Mouse (Mus musculus) c-Kit-positive CD71-negative TER-119-negative erythroid progenitor cells, embryonic 14.5 days (primary cell): ENCODE measurements around the gene Zfp39.
"Not testable (repeated sequence)": the region's sequence is repeated elsewhere in the genome, so short reads cannot be mapped to it uniquely, and the experiment has no call there.

Experiments used
- DNase-seq: peaks from one replicate; pipeline ENCODE4 v3.0.0-alpha.2; 2013; ENCODE audit warnings: low read depth

Gene Zfp39

DNA sequence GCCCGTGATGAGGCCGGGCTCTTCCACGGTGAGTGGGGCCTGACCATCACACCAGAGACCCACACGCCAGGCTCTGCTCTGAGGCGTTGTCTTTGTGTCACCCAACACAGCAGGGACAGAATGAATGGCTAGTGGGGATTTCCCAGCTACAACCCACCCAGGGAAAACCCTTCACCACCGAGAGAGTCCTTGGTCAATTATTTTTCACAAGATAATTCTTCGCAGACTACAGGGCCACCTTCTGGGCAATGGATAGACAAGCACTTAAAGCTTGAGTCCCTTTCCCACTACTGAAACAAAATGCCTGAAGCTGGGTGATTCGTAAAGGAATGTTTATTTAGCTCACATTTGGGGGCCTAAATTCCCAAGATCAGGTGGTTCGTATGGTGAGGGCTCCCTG lies 18.4 kb upstream of the Zfp39 start:
- no peak for DNase-seq

DNA sequence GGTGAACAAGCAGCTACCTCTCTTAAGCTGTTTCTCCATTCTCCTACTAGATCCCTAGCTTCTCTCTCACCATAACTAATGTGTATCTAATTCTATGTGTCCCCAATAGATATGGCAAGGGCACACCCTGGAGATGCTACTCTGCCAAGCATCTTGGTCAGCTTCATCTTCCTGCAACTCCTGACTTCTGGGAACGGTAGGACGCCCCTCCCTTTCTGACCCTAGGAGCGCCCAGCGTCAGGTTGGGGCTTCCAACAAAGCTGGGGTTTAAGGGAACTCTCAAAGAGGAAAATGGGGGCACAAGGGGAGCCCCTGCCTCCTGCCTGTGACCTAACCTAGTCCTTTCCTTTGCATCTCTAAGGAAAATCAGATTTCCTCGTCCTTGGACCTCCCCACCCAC lies 14.7 kb upstream of the Zfp39 start:
- no peak for DNase-seq

- DNase-seq, result no peak
Measured at GRCm38 (mm10) chr11:58917745-58918366, 13.8 kb upstream of the Zfp39 start, which contains the start of gene Btnl10. Btnl10 (plus strand) TSS chr11:58917908.

DNA sequence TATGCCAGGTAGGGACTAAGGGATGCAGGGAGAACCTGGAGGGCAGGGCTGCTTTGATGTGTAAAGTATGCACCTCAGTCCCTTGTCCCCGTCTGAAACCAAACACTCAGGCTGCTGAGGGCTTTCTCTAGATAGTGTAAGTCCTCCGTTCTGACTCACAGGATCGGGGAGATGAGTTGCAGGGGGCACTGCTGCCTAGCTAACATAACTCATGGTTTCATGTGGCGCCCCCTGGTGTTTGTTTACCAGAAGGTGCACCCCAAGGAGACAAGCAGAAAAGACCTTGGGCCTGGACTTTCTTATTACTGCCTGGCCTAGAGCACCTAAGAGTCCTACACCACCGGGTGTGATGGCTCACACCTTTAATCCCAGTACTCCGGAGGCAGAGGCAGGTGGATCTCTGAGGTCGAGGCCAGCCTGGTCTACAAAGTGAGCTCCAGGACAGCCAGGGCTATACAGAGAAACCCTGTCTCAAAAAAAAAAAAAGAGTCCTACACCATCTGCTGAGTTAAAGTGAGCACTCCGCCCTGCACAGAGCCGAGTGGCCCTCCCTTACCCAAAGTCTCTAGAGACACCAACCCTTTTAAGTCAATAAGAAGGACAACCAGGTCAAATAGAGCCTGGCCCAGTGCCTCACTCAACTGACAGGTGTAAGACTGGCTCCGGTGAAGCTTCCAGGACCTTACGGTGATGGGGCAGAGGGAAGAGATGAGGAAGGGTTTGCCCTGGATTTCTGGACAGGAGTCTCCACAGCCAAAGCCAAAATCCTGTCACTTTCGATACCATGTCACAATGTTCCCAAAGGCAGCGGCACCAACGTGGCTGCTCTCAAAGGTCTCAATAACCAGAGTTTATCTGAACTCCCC lies 13.1 kb upstream of the Zfp39 start:
- peak; percentile 77 for DNase-seq

DNA sequence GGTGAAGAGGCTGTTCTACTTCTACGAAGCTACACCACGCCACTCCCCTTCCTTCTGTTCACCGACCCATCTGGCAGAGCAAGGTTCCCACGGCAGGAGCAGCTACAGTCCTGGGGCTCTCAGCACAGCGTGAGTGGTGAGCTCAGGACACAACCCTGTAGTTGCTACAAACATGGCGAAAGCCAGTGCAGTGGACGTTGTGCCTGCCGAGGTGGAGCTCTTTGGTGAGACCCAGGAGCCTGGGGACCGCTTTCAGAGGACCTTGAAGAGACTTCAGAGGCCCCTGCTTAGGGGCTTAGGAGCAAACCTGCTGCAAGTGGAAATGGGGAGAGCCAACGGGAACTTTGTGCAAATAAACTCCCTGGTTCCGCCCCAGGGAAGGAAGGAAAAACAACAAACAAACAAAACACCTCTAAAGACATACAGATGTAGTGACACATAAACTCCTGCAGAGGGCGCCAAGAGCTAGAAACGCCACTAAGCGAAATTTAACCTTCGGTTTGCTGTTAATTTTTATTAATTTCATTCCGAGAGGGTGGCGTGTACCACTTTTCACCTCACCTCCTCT lies 10.5 kb upstream of the Zfp39 start:
- DNase-seq, result no peak

DNA sequence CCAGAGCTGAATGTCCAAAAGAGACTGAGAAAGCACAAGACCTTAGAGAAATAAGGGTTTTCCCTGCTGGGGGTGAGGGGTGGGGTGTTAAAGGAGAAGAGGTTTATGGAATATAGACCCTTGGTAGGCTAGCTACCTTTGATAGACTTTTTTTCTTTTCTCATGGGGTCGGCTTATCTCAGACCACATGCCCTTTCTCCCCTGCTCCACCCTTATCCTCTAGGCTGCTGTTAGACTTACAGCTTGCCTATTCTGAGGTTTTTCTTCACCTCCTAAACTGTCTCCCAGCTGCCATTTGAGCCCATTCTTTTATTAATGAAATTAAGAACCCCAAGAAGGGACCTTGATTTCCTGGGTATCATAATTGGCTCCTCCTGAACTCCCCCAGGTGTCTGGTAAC lies 9.8 kb upstream of the Zfp39 start:
- no peak for DNase-seq

GRCm38 (mm10) chr11:58904838-58905237 lies 813 bp upstream of the Zfp39 start:
- DNase-seq, result no peak

GRCm38 (mm10) chr11:58904410-58904718 lies 339 bp upstream of the Zfp39 start:
- no peak for DNase-seq

GRCm38 (mm10) chr11:58901080-58901479 lies 2.9 kb downstream of the Zfp39 start:
- DNase-seq, result no peak

DNA sequence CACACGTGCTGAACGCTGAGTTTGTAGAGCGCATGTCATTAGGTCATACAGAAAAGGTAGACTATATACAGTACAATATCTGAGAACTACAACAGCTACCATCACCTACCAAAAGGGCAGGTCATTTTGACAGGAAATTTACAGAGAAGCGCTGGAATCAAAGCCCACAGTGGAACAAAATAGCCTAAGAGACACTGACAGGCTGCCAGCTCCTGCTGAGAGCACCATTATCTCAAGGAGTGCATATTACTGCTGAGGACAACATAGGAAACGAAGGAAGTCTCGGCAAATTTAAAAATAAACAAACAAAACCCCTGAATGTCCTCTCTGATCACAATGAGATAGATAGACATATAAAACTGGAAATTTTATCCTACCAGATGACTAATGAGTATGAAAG lies 6.5 kb downstream of the Zfp39 start:
- DNase-seq, result no peak

GRCm38 (mm10) chr11:58894456-58894855 lies 9.6 kb downstream of the Zfp39 start:
- DNase-seq, result no peak

GRCm38 (mm10) chr11:58890511-58890910 lies 13.5 kb downstream of the Zfp39 start:
- DNase-seq, result no peak

- no peak for DNase-seq
Measured at GRCm38 (mm10) chr11:58883756-58884155, 20.3 kb downstream of the Zfp39 start.

DNA sequence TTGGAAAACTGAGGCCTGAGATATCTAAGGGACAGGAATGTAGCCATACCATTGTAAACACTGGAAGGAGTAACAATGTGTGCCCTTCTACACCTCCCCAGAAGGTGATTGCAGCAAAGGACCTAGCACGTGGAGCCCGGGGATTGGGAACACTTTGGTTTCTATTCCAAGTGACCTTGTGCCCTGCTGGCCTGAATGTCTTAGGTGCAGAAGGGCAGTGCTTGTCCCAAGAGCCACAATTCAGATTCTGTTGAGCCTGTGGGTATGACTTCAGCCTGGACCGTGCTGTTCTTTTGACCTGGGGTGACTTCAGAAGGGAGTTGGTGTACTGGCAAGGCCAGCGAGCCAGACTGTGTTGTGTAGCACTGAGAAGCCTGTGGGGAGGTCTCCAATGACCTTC lies 33.1 kb downstream of the Zfp39 start:
- no peak for DNase-seq

GRCm38 (mm10) chr11:58867954-58868330 lies 36.1 kb downstream of the Zfp39 start:
- no peak for DNase-seq

- peak; percentile 64 for DNase-seq
Measured at GRCm38 (mm10) chr11:58867039-58867953, 36.7 kb downstream of the Zfp39 start, which contains the start of gene 2810021J22Rik. 2810021J22Rik (plus strand) TSS chr11:58867216.

GRCm38 (mm10) chr11:58860744-58861143 lies 43.3 kb downstream of the Zfp39 start:
- no peak for DNase-seq

GRCm38 (mm10) chr11:58849731-58850130 lies 54.3 kb downstream of the Zfp39 start:
- DNase-seq, result no peak

DNA sequence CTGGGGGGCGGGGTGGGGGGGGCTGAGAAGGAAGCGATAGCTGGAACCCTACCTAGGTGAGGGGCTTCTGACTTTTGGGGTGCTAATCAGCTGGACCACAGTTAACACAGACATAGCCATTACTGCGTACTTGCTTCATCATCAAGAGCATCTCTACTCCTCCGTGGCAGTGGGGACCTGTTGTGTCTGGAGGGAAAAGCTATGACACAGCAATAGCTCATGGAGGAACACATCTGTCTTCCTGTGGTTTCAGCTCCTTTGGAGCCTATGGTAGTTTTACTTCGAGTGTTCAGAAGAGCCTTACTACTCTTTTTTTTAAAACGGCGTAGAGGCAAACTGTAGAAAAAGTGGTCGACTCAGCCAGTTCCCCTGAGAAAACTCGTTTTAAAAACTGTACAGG lies 56.4 kb downstream of the Zfp39 start:
- no peak for DNase-seq

GRCm38 (mm10) chr11:58846919-58847461 lies 57.0 kb downstream of the Zfp39 start, which contains the start of gene Gm12258:
Gm12258 (plus strand) TSS chr11:58847158.
- peak; percentile 98 for DNase-seq

- not testable (repeated sequence) for DNase-seq
Measured at GRCm38 (mm10) chr11:58838951-58839350, 65.1 kb downstream of the Zfp39 start, which contains the start of gene Olfr311. Olfr311 (plus strand) TSS chr11:58839251.
